Mouse (Mus musculus) embryonic facial prominence, embryonic 10.5 days (tissue): ENCODE results near the gene Olfr205. TPM values are rescaled to one million over a fixed set of nuclear protein-coding genes. Genes with fewer than 3 reads are reported as not detected.
"Not testable (repeated sequence)": the region's sequence is repeated elsewhere in the genome, so short reads cannot be mapped to it uniquely, and the experiment has no call there.

Source experiments
- DNase-seq: peaks from one replicate; pipeline ENCODE4 v3.0.0-alpha.2; 2017; ENCODE audit warnings: low spot score
- H3K27ac ChIP-seq: fragments of 300-500 bp; sonication (generic); replicated peaks from 2 replicates; pipeline ENCODE4 v1.5.1; 2016; ENCODE audit warnings: mild to moderate bottlenecking
- H3K27me3 ChIP-seq: fragments of 300-500 bp; sonication (generic); replicated peaks from 2 replicates; pipeline ENCODE4 v1.6.1; 2016; ENCODE audit warnings: low read depth, mild to moderate bottlenecking; ENCODE audit not compliant: poor library complexity, severe bottlenecking
- H3K36me3 ChIP-seq: fragments of 300-500 bp; sonication (generic); replicated peaks from 2 replicates; pipeline ENCODE4 v1.6.1; 2016; ENCODE audit warnings: mild to moderate bottlenecking, moderate library complexity
- H3K4me1 ChIP-seq: fragments of 300-500 bp; sonication (generic); 2 replicates; pipeline ENCODE4 v1.6.1; 2016
- H3K4me3 ChIP-seq: fragments of 300-500 bp; sonication (generic); 2 replicates; pipeline ENCODE4 v1.5.1; 2016; ENCODE audit warnings: mild to moderate bottlenecking, moderate library complexity
- H3K9me3 ChIP-seq: fragments of 300-500 bp; sonication (generic); 2 replicates; pipeline ENCODE4 v1.6.1; 2016; ENCODE audit warnings: mild to moderate bottlenecking
- WGBS: fragments of 180-500 bp; shearing (Covaris S2); methylation state at CpG from one replicate; pipeline ENCODE4 v1.1.7; 2016; 5-methylcytosine and 5-hydroxymethylcytosine counted together
- polyA plus RNA-seq: library from polyadenylated mRNA; unstranded; fragments of >200 nt; fragmentation: Nextera tagmentation; extraction: Ambion mirVana; gene quantifications from 2 replicates; pipeline ENCODE4 v1.2.1, GENCODE M21; 2016

Olfr205 gene
- not detected in 2 replicates for polyA plus RNA-seq

GRCm38 (mm10) chr16:59331038-59331437 lies at the start of gene Olfr205:
Gene Olfr205, minus strand, starts transcription at chr16:59331138.
- 0 out of 2 replicates have a peak, but pooled peaks cover 3% of the 10 kb centered on the region for H3K9me3 ChIP-seq
- no peaks in the 10 kb centered on the region for H3K4me1 ChIP-seq
- no peaks in the 10 kb centered on the region for H3K36me3 ChIP-seq
- no peak within 1 kb of the TSS for H3K4me3 ChIP-seq
- H3K27ac ChIP-seq, result no peak within 1 kb of the TSS
- no peaks in the 10 kb centered on the region for H3K27me3 ChIP-seq
- DNase-seq, result no peak

- no peaks in the 10 kb centered on the region for H3K4me1 ChIP-seq
- peaks cover 3% of the 10 kb centered on the region; the same call in 1 of the 2 replicates for H3K9me3 ChIP-seq
- no peaks in the 10 kb centered on the region for H3K27me3 ChIP-seq
- H3K36me3 ChIP-seq, result no peaks in the 10 kb centered on the region
- DNase-seq, result no peak
- WGBS, result 82% methylated on average over 2 of the region's 2 CpGs
- no peak within 1 kb of the TSS for H3K27ac ChIP-seq
- H3K4me3 ChIP-seq, result no peak within 1 kb of the TSS
Observed at GRCm38 (mm10) chr16:59363893-59364292, 33.0 kb upstream of the Olfr205 start, which contains the start of gene Olfr209. Gene Olfr209, minus strand, starts transcription at chr16:59363993.

GRCm38 (mm10) chr16:59349146-59349545 lies 18.2 kb upstream of the Olfr205 start, which contains the start of gene Olfr206:
Gene Olfr206, minus strand, starts transcription at chr16:59349246.
- no peak within 1 kb of the TSS for H3K4me3 ChIP-seq
- H3K9me3 ChIP-seq, result no peaks in the 10 kb centered on the region
- no peaks in the 10 kb centered on the region for H3K27me3 ChIP-seq
- no peak for DNase-seq
- 83% methylated on average over 1 of the region's 1 CpGs for whole genome bisulfite sequencing
- H3K4me1 ChIP-seq, result no peaks in the 10 kb centered on the region
- no peak within 1 kb of the TSS for H3K27ac ChIP-seq
- no peaks in the 10 kb centered on the region for H3K36me3 ChIP-seq

- H3K27me3 ChIP-seq, H3K27ac ChIP-seq, H3K4me1 ChIP-seq, H3K9me3 ChIP-seq, H3K36me3 ChIP-seq, DNase-seq, H3K4me3 ChIP-seq: not testable (repeated sequence)
- WGBS, result 68% methylated on average over 1 of the region's 1 CpGs
Observed at GRCm38 (mm10) chr16:59323262-59323661, 7.7 kb downstream of the Olfr205 start.

- Histone ChIP-seq H3K9me3 (no peaks in the 10 kb centered on the region), H3K27me3 (no peaks in the 10 kb centered on the region), H3K27ac (no peak within 1 kb of the TSS), H3K36me3 (no peaks in the 10 kb centered on the region), H3K4me1 (no peaks in the 10 kb centered on the region), H3K4me3 (no peak within 1 kb of the TSS)
- DNase-seq, result no peak
Observed at GRCm38 (mm10) chr16:59318148-59318547, 12.8 kb downstream of the Olfr205 start, which contains the start of gene Olfr204. Gene Olfr204, minus strand, starts transcription at chr16:59318248.

GRCm38 (mm10) chr16:59298581-59298980 lies 32.4 kb downstream of the Olfr205 start, which contains the start of gene Olfr203:
Gene Olfr203, plus strand, starts transcription at chr16:59298881.
- DNase-seq, result no peak
- H3K9me3 ChIP-seq, result no peaks in the 10 kb centered on the region
- no peaks in the 10 kb centered on the region for H3K27me3 ChIP-seq
- no peak within 1 kb of the TSS for H3K27ac ChIP-seq
- no peaks in the 10 kb centered on the region for H3K36me3 ChIP-seq
- no peak within 1 kb of the TSS for H3K4me3 ChIP-seq
- H3K4me1 ChIP-seq, result no peaks in the 10 kb centered on the region
- 82% methylated on average over 2 of the region's 2 CpGs for WGBS

- not testable (repeated sequence) for H3K36me3 ChIP-seq, H3K4me3 ChIP-seq, H3K4me1 ChIP-seq, H3K27ac ChIP-seq, H3K27me3 ChIP-seq, H3K9me3 ChIP-seq, DNase-seq
- WGBS, result 86% methylated on average over 9 of the region's 9 CpGs
Observed at GRCm38 (mm10) chr16:59287576-59287975, 43.4 kb downstream of the Olfr205 start.

GRCm38 (mm10) chr16:59286693-59287092 lies 44.2 kb downstream of the Olfr205 start, which contains the start of gene Olfr202:
Gene Olfr202, minus strand, starts transcription at chr16:59286793.
- no peak within 1 kb of the TSS for H3K4me3 ChIP-seq
- WGBS, result 92% methylated on average over 1 of the region's 1 CpGs
- no peaks in the 10 kb centered on the region for H3K27me3 ChIP-seq

GRCm38 (mm10) chr16:59283476-59283875 lies 47.5 kb downstream of the Olfr205 start:
- H3K4me3 ChIP-seq, result no peak overlapping the region
- H3K36me3 ChIP-seq, result no peaks in the 10 kb centered on the region
- no peak overlapping the region for H3K27ac ChIP-seq
- DNase-seq, result no peak
- no peaks in the 10 kb centered on the region for H3K9me3 ChIP-seq
- no peaks in the 10 kb centered on the region for H3K27me3 ChIP-seq
- H3K4me1 ChIP-seq, result no peaks in the 10 kb centered on the region
- WGBS, result 73% methylated on average over 1 of the region's 1 CpGs

More at GRCm38 (mm10) chr16:59286693-59287092, 44.2 kb downstream of the Olfr205 start, which contains the start of gene Olfr202:
- Histone ChIP-seq H3K4me1 (no peaks in the 10 kb centered on the region), H3K9me3 (no peaks in the 10 kb centered on the region), H3K36me3 (no peaks in the 10 kb centered on the region), H3K27ac (no peak within 1 kb of the TSS)
- no peak for DNase-seq

- Histone ChIP-seq H3K36me3 (no peaks in the 10 kb centered on the region), H3K4me1 (no peaks in the 10 kb centered on the region), H3K9me3 (no peaks in the 10 kb centered on the region), H3K27me3 (no peaks in the 10 kb centered on the region), H3K27ac (no peak overlapping the region), H3K4me3 (no peak overlapping the region)
- WGBS, result 83% methylated on average over 3 of the region's 3 CpGs
- DNase-seq, result no peak
Observed at GRCm38 (mm10) chr16:59280542-59280941, 50.4 kb downstream of the Olfr205 start.

Other genes with a start within 250 kb of the Olfr205 start
- not detected in 2 replicates for gene Olfr191, start 241.3 kb downstream of the Olfr205 start, polyA plus RNA-seq
- gene Olfr193, start 219.3 kb downstream of the Olfr205 start, polyA plus RNA-seq, result not detected in 2 replicates
- gene Olfr194, start 210.1 kb downstream of the Olfr205 start, polyA plus RNA-seq, result not detected in 2 replicates
- gene Olfr195, start 184.1 kb downstream of the Olfr205 start, polyA plus RNA-seq, result not detected in 2 replicates
- gene Olfr196, start 160.7 kb downstream of the Olfr205 start, polyA plus RNA-seq, result not detected in 2 replicates
- gene Olfr198, start 127.6 kb downstream of the Olfr205 start, polyA plus RNA-seq, result not detected in 2 replicates
- not detected in 2 replicates for gene Olfr199, start 111.4 kb downstream of the Olfr205 start, polyA plus RNA-seq
- not detected in 2 replicates for gene Olfr201, start 58.5 kb downstream of the Olfr205 start, polyA plus RNA-seq
- gene Olfr202, start 44.3 kb downstream of the Olfr205 start, polyA plus RNA-seq, result not detected in 2 replicates
- gene Olfr203, start 32.3 kb downstream of the Olfr205 start, polyA plus RNA-seq, result not detected in 2 replicates
- not detected in 2 replicates for gene Olfr204, start 12.9 kb downstream of the Olfr205 start, polyA plus RNA-seq
- not detected in 2 replicates for gene Olfr206, start 18.1 kb upstream of the Olfr205 start, polyA plus RNA-seq
- gene Olfr209, start 32.9 kb upstream of the Olfr205 start, polyA plus RNA-seq, result not detected in 2 replicates
- gene Gabrr3, start 76.2 kb upstream of the Olfr205 start, polyA plus RNA-seq, result 0.05 and 0.06 TPM in 2 replicates
- gene Riox2, start 140.6 kb upstream of the Olfr205 start, polyA plus RNA-seq, result 37.1 and 41.4 TPM in 2 replicates